Mouse (Mus musculus) hematopoietic stem cell, adult 5-6 weeks (primary cell): ENCODE data around the gene Csde1. TPM values are rescaled to one million over a fixed set of nuclear protein-coding genes. Genes with fewer than 3 reads are reported as not detected.
A peak's percentile ranks its signal among the peaks of the same experiment; 100 is the strongest.

ENCODE experiments used
- ATAC-seq, 2 experiments: fragments of 125-278 bp in 1 of 2; replicated peaks in 1 of 2; 2 replicates each; pipeline ENCODE4 v1.8.0; 2016 to 2017; ENCODE audit warnings: inconsistent platforms in 2 of 2, mild to moderate bottlenecking in 2 of 2, moderate number of reproducible peaks in 2 of 2, low read depth in 1 of 2, moderate TSS enrichment in 1 of 2; ENCODE audit not compliant: low FRiP score in 2 of 2, poor library complexity in 2 of 2, severe bottlenecking in 2 of 2, insufficient read depth in 1 of 2, low TSS enrichment in 1 of 2
- total RNA-seq: library from RNA; stranded (forward); fragments of 172-1452, 232-1000 nt; gene quantifications from 2 replicates; pipeline ENCODE4 v1.2.3, GENCODE M21; 2017

Csde1 gene
- total RNA-seq, 1 experiment from 2014 or later: 780 TPM

GRCm38 (mm10) chr3:103040861-103041379 is 20.7 kb downstream of the Csde1 start:
- no peak for ATAC-seq

- ATAC-seq: no peak
These were observed 35.9 kb downstream of the Csde1 start for GRCm38 (mm10) chr3:103056016-103056595.

GRCm38 (mm10) chr3:103057752-103058151 is 37.5 kb downstream of the Csde1 start:
- peak in 1 of 2 experiments; percentile 7; a peak in 1 of 4 replicates for ATAC-seq

- peak; percentile 94 for ATAC-seq
These were observed 38.3 kb downstream of the Csde1 start, which contains the start of gene Nras for GRCm38 (mm10) chr3:103058207-103059157. Nras (plus strand) TSS chr3:103058285.

GRCm38 (mm10) chr3:103066927-103067326 is 46.7 kb downstream of the Csde1 start:
- ATAC-seq: no peak

GRCm38 (mm10) chr3:103068971-103069370 is 48.7 kb downstream of the Csde1 start:
- no peak for ATAC-seq

GRCm38 (mm10) chr3:103073771-103074170 is 53.5 kb downstream of the Csde1 start, which contains the start of gene Ampd1:
Ampd1 (plus strand) TSS chr3:103074014.
- ATAC-seq: no peak

- ATAC-seq: no peak
These were observed 55.6 kb downstream of the Csde1 start for GRCm38 (mm10) chr3:103075871-103076270.

- ATAC-seq: no peak
These were observed 56.2 kb downstream of the Csde1 start for GRCm38 (mm10) chr3:103076476-103076875.

GRCm38 (mm10) chr3:103079301-103079700 is 59.1 kb downstream of the Csde1 start:
- ATAC-seq: no peak

GRCm38 (mm10) chr3:103081051-103081450 is 60.8 kb downstream of the Csde1 start:
- no peak for ATAC-seq

- ATAC-seq: no peak
These were observed 61.7 kb downstream of the Csde1 start for GRCm38 (mm10) chr3:103081861-103082453.

GRCm38 (mm10) chr3:103082761-103083160 is 62.5 kb downstream of the Csde1 start:
- no peak for ATAC-seq

GRCm38 (mm10) chr3:103085986-103086385 is 65.8 kb downstream of the Csde1 start:
- no peak for ATAC-seq

GRCm38 (mm10) chr3:103091753-103092152 is 71.5 kb downstream of the Csde1 start:
- no peak for ATAC-seq

GRCm38 (mm10) chr3:103098662-103099061 is 78.4 kb downstream of the Csde1 start:
- ATAC-seq: no peak

GRCm38 (mm10) chr3:103099667-103100066 is 79.4 kb downstream of the Csde1 start:
- no peak for ATAC-seq

GRCm38 (mm10) chr3:103100735-103101134 is 80.5 kb downstream of the Csde1 start:
- ATAC-seq: no peak
